Mouse (Mus musculus) frontal cortex, postnatal 10 days (tissue): ENCODE measurements around the gene Trpc4ap.
A peak's percentile ranks its signal among the peaks of the same experiment; 100 is the strongest.
"Not testable (repeated sequence)": the region's sequence is repeated elsewhere in the genome, so short reads cannot be mapped to it uniquely, and the experiment has no call there.

Source experiments
- DNase-seq, 2 experiments: peaks; one replicate each; pipeline ENCODE4 v3.0.0; 2022; ENCODE audit warnings: low spot score in 2 of 2, mixed read lengths in 1 of 2

Trpc4ap gene

GRCm38 (mm10) chr2:155691723-155692493, at the start of gene Trpc4ap:
Gene Trpc4ap (minus strand): TSS chr2:155692384.
- peak; percentile 87 to 97 for DNase-seq

DNA sequence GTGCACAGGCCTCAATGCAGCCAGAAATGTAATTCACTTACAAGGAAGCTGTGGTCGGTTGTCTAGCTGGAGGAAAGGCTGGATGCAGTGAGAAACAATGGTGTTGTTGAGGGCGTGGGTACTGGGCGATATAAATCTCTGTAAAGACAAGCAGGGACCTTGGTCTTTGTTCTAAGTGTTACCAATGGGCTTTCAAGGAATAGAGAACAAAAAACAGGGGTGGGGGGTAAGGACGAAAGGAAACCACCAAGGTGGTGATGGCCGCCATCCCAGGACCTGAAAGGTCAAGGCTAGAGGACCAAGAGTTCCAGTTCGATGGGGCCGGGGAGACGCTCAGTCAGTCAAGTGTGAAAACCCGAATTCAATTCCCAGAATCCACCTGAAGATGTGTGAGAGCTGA, 45.6 kb upstream of the Trpc4ap start:
- no peak for DNase-seq

- no peak for DNase-seq
Measured at GRCm38 (mm10) chr2:155736936-155737335, 44.8 kb upstream of the Trpc4ap start.

DNA sequence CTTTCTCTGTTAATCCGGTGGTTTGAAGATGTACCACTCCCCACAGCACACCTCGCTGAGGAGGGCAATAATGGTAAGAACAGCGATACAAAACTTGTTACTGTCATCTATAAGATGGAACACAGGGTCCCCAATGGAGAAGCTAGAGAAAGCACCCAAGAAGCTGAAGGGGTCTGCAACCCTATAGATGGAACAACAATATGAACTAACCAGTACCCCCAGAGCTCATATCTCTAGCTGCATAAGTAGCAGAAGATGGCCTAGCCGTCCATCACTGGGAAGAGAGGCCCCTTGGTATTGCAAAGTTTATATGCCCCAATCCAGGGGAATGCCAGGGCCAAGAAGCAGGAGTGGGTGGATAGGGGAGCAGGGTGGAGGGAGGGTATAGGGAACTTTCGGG, 43.6 kb upstream of the Trpc4ap start, which contains the start of gene Gm17581:
Gene Gm17581, minus strand, starts transcription at position 101 of the 400 bp plus-strand sequence.
- DNase-seq = not testable (repeated sequence)

GRCm38 (mm10) chr2:155735080-155735479, 42.9 kb upstream of the Trpc4ap start:
- no peak for DNase-seq

GRCm38 (mm10) chr2:155729158-155729645, 37.0 kb upstream of the Trpc4ap start, which contains the start of gene Edem2:
Gene Edem2 (minus strand): TSS chr2:155729475.
- DNase-seq = peak; percentile 82 to 89

- DNase-seq = no peak
Measured at GRCm38 (mm10) chr2:155728742-155729141, 36.6 kb upstream of the Trpc4ap start.

- DNase-seq = no peak
Measured at GRCm38 (mm10) chr2:155727764-155728395, 35.7 kb upstream of the Trpc4ap start.

DNA sequence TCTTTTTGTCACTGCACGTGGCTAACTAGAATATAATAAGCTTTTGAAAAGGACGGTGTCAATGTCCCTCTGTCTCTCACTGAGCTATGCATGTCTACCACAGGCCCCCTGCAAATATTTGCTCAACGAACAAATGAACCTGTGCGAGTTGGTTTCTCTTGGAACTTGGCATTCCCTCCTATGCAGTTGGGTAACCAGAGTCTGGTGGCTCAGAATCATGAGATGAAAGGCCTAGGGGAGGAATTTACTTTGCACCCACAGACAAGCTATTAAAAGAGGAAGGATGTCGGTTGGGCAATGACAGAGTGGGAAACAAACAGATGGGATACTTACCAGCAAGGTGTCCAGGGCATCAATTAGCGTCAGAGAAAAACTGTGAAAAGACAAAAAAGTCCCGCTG, 34.1 kb upstream of the Trpc4ap start:
- no peak for DNase-seq

DNA sequence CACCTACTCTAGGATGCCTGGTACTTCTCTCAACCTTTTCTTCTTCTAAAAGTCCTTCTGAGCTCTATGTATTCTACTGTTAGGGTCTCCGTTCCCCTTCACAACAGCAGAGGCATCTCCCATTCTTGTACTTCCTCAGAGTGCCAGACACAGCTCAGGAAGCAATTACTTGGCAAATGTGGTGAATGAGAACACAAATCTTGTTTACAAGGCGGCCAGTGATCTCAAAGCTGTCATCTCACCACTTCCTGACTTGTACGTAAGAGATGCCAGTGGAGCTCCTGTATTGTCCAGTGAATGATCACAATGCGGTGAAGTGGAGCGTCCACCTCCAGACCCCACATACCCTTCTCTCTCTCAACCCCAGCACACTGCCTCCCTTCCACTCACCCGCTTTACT, 32.3 kb upstream of the Trpc4ap start:
- DNase-seq = no peak

- no peak for DNase-seq
Measured at GRCm38 (mm10) chr2:155724036-155724435, 31.9 kb upstream of the Trpc4ap start.

GRCm38 (mm10) chr2:155720585-155720984, 28.4 kb upstream of the Trpc4ap start:
- no peak for DNase-seq

DNA sequence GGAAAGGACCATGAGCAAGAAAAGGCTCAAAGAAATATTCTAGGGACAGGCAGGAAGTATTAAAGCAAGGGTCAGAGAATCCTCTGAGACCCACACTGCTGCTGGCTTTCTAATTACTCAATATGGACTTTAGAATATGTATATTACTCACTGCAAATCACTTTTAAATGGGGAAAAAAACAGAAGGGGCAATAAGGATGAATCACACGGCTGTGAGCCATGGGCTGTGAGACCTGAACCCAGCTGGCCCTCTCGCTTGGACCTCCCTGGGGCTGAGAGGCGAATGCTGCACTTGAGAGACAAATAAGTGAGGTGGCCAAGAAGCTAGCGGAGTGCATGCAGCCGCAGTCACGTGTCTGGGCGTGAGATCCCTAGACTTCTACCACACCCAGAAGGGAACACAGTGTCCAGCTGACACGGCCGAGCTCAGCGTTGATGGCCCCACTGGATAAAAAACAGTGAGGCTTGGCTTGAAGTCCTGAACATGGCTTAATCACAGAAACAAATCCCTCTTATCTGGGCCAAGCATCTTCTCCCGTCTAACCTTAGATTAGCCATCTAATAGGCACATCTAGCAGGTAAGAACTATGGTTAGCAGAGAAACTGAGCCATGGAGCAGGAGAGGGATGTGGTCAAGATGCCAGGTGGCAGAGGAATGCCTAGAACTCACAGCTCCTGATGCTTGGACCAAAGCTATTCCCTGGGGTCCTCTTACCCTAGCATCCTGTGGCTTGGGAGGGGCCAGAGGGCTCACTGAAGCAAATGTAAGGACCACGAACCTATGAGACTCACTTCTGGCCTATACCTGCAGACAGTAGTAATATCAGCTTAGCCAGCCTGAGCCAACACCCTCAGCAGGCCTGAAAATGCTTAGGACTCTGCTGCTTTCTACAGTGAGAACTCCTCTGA, 25.2 kb upstream of the Trpc4ap start:
- DNase-seq = no peak

- no peak for DNase-seq
Measured at GRCm38 (mm10) chr2:155710557-155710956, 18.4 kb upstream of the Trpc4ap start.

DNA sequence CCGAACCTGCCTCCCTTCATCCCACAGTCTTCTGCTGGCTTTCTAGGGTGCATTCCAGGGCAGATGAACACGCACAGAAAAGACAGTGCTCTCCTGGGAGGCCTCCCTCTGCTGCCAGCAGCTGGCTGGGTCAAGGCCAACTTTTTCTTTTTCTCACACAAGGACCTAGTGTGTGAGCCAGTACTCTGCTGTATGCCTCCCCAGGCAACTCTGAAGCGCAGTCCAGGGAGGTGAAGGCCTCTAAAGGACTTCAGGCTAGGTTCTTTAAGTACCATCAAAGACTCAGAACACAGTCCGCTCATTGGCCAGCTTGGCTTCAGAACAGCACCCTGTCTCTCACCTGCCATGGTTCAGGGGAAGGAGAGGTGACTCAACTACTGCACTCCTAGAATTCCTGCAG, 15.1 kb upstream of the Trpc4ap start:
- DNase-seq = peak; percentile 33 to 38

- no peak for DNase-seq
Measured at GRCm38 (mm10) chr2:155703630-155704029, 11.4 kb upstream of the Trpc4ap start.

DNA sequence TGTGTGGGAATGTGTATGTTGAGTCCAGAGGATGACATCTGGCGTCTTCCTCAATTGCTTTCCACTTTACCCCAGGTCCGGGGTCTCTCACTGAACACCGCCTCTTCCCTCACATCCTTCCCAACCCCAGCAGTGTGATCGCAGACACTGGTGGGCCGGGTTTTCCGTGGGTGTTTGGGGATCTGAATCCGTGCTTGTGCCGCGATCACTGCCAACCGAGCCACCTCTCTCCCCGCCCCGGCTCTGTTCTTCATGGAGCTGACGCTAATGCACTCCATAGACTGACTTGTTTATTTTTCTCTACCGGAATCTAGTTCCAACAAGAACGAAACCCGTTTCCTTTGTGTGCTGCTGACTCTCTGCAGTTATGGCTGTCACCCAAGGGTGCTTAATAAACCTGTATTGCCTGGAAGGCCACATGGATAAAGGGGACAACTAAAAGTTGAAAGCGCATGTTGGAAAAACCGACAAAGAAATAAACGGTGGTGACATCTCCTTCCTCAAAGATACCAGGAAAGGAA, 9.3 kb upstream of the Trpc4ap start:
- DNase-seq = no peak

- DNase-seq = not testable (repeated sequence)
Measured at GRCm38 (mm10) chr2:155698443-155698842, 6.3 kb upstream of the Trpc4ap start.

DNA sequence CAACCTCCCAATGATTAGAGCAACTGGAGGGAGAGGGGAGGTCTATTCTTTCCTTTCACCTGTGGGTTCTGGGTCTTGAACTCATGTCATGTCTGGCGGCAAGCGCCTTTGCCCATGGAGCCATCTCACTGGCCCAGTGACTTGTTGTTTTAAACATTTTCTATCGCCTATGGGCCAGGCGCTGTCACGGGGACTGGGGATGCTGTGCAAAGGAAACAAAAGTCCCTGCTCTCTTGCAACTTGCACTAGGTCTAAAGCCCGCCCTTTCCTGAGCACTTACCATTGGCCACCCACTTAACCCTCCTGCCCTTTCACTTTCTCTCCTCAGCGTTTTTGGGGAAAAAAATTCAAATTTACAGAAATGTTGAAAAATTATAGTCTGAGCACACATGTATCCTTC, 4.7 kb upstream of the Trpc4ap start:
- no peak for DNase-seq

GRCm38 (mm10) chr2:155696091-155696558, 3.9 kb upstream of the Trpc4ap start:
- DNase-seq = peak; percentile 36 to 78

GRCm38 (mm10) chr2:155695316-155695715, 3.1 kb upstream of the Trpc4ap start:
- no peak for DNase-seq
